Comparison of ENCODE assay signal across 8 mouse cellular contexts in the genomic region with DNA sequence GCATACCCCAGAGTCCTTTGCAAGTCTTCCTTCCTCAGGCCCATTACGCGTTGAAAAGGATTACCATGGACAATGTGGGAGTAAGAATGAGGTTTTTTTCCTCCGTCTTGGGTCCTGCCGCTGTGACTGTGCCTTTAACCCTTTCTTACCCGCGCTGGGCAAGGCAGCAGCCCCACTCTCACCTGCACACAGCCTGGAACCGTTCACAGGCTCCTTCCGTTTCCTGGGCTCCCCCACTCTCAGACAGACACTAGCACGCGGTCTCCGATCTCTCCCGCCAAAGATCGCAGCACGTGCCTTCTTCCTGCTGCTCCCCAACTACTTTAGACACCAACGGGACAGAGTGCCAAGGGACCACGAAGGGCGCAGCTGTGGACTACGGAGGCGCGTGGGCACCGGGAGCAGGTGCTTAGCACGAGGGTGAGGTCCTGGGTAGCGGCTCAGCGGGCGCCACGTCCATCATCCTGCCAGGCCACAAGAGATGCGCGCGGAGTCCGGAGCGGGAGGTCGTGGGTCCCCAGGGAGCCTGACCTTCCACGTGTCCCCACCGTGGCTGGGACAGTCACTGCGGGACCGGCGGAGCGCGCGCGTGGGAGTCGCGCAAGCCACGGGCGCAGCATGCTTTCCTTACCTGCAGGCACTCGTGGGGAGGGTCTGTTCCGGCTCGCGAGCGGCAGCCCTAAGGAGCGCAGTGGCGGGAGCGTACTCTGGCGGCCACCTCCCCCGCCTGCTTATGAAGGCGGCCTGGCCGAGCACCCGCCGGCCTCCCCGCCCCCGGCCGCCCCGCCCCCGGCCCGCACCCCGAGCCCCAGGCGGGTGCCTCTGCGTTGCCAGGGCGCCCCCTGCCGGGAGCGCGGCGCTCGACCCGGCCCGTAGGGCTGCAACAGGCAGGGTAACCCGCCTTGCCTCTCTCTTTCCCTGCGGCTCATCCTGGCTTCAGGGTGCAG. TPM values are rescaled to one million over a fixed set of nuclear protein-coding genes. Genes with fewer than 3 reads are reported as not detected.
DNase-seq lines count a peak whose midpoint lies in the region; ATAC-seq and TF ChIP-seq lines count a peak whose summit lies in the region.

A gene (minus strand): TSS at position 774 of the 947 bp plus-strand sequence.

- TF ChIP-seq CTCF in heart, adult 2 months (IDR thresholded peaks at IDR 0.05), result peak; percentile 77
- peak; percentile 64 for TF ChIP-seq CTCF in kidney, adult 2 months (conservative IDR thresholded peaks at IDR 0.05; ENCODE audit: insufficient read depth, insufficient read length, low read depth, low read length)

- peak; percentile 72 for DNase-seq in ovary, postnatal 10 days (ENCODE audit: low spot score)
- no peak for DNase-seq in ovary, adult 18-20 months (ENCODE audit: low spot score)
- DNase-seq in embryo, embryonic 11.5 days (ENCODE audit: low read depth, low spot score), result peak; percentile 42
- peak; percentile 79 to 86 for DNase-seq in heart, adult 2 months
- peak; percentile 84 for DNase-seq in kidney, adult 2 months
- DNase-seq in testis, postnatal 14 days (ENCODE audit: low spot score), result peak; percentile 78

- H3K4me1 ChIP-seq in heart, adult 2 months (ENCODE audit: control insufficient read depth, insufficient read depth, low read length), result peaks cover 3% of the 10 kb centered on the region
- H3K4me1 ChIP-seq in kidney, adult 2 months (ENCODE audit: control insufficient read depth, insufficient read depth, low read length), result no peaks in the 10 kb centered on the region; the same call in 1 of the 2 replicates
- H3K4me1 ChIP-seq in liver, embryonic 12.5 days, result peaks cover 16% of the 10 kb centered on the region; the same call in 1 of the 2 replicates
- H3K4me1 ChIP-seq in neural tube, embryonic 13.5 days (replicated peaks), result peaks cover 30% of the 10 kb centered on the region

- no peak for TF ChIP-seq POLR2A in heart, adult 2 months (IDR thresholded peaks at IDR 0.05; ENCODE audit: insufficient read depth, low read depth, low read length)
- TF ChIP-seq POLR2A in kidney, adult 2 months (IDR thresholded peaks at IDR 0.05; ENCODE audit: low read depth, low read length), result no peak

- TF ChIP-seq EP300 in heart, adult 2 months (IDR thresholded peaks at IDR 0.05; ENCODE audit: insufficient read depth, low read depth, low read length), result peak; percentile 50; the same call in 1 of the 2 replicates

- peak within 1 kb of the TSS; percentile 66 for H3K4me2 ChIP-seq in liver, embryonic 12.5 days
- H3K4me2 ChIP-seq in neural tube, embryonic 13.5 days, result peak within 1 kb of the TSS; percentile 81

- no peaks in the 10 kb centered on the region for H3K9me3 ChIP-seq in liver, embryonic 12.5 days (replicated peaks)
- H3K9me3 ChIP-seq in neural tube, embryonic 13.5 days, result no peaks in the 10 kb centered on the region

- no peaks in the 10 kb centered on the region for H3K36me3 ChIP-seq in heart, adult 2 months (ENCODE audit: control insufficient read depth, insufficient read depth, low read length)
- no peaks in the 10 kb centered on the region for H3K36me3 ChIP-seq in kidney, adult 2 months (ENCODE audit: control insufficient read depth, insufficient read depth, low read length)
- H3K36me3 ChIP-seq in liver, embryonic 12.5 days, result no peaks in the 10 kb centered on the region
- no peaks in the 10 kb centered on the region for H3K36me3 ChIP-seq in neural tube, embryonic 13.5 days

- intact Hi-C loops in heart, adult 2 months (cut with DNase I), result loop anchor here (1.0 to 2.0 kb wide), 2 partner anchors 41 to 66 kb away; no protein-coding TSS in a partner anchor

- H3K27me3 ChIP-seq in heart, adult 2 months (ENCODE audit: control insufficient read depth, insufficient read depth, low read length), result peaks cover 3% of the 10 kb centered on the region
- no peaks in the 10 kb centered on the region; the same call in 1 of the 2 replicates for H3K27me3 ChIP-seq in kidney, adult 2 months (replicated peaks; ENCODE audit: control insufficient read depth, insufficient read depth, low read length)
- H3K27me3 ChIP-seq in liver, embryonic 12.5 days (replicated peaks), result peaks cover 90% of the 10 kb centered on the region
- peaks cover 37% of the 10 kb centered on the region for H3K27me3 ChIP-seq in neural tube, embryonic 13.5 days

- H3K79me2 ChIP-seq in heart, adult 2 months (replicated peaks; ENCODE audit: control insufficient read depth, insufficient read depth, low read length), result no peaks in the 10 kb centered on the region

- peak within 1 kb of the TSS; percentile 58 for H3K4me3 ChIP-seq in heart, adult 2 months
- peak within 1 kb of the TSS; percentile 71 for H3K4me3 ChIP-seq in kidney, adult 2 months (ENCODE audit: insufficient read depth, low read depth, low read length)
- H3K4me3 ChIP-seq in liver, embryonic 12.5 days, result peak within 1 kb of the TSS; percentile 45
- H3K4me3 ChIP-seq in neural tube, embryonic 13.5 days, result peak within 1 kb of the TSS; percentile 42

- H3K9ac ChIP-seq in heart, adult 2 months (ENCODE audit: low read depth, low read length), result peak within 1 kb of the TSS; percentile 60
- peak within 1 kb of the TSS; percentile 27; the same call in 1 of the 2 replicates for H3K9ac ChIP-seq in liver, embryonic 12.5 days
- H3K9ac ChIP-seq in neural tube, embryonic 13.5 days, result peak within 1 kb of the TSS; percentile 60

- 2% methylated on average over 73 of the region's 78 CpGs for WGBS in heart, adult 2 months
- 2% methylated on average over 78 of the region's 78 CpGs for WGBS in kidney, adult 2 months
- WGBS in liver, embryonic 12.5 days (ENCODE audit: insufficient replicate concordance), result 3% methylated on average over 77 of the region's 78 CpGs
- WGBS in neural tube, embryonic 13.5 days, result under 1% methylated on average over 78 of the region's 78 CpGs

- peak within 1 kb of the TSS; percentile 50 for H3K27ac ChIP-seq in heart, adult 2 months
- H3K27ac ChIP-seq in kidney, adult 2 months (ENCODE audit: insufficient read depth, low read depth, low read length), result peak within 1 kb of the TSS; percentile 61
- H3K27ac ChIP-seq in liver, embryonic 12.5 days, result no peak within 1 kb of the TSS
- 0 out of 2 replicates have a peak within 1 kb of the TSS, but pooled peaks have one; percentile 18 for H3K27ac ChIP-seq in neural tube, embryonic 13.5 days (replicated peaks)

- peak; percentile 59 for ATAC-seq in liver, embryonic 12.5 days
- peak; percentile 71 for ATAC-seq in neural tube, embryonic 13.5 days (ENCODE audit: low read depth)

RNA-seq across cellular contexts. Expression of the gene that starts here (rescaled TPM):
- 10 to 100 TPM; 55.6 to 64.8 TPM for total RNA-seq in heart, adult 2 months (2021)
- polyA plus RNA-seq in heart, adult 2 months (2012; rRNA removed), result 33.2 and 47.8 TPM in 2 replicates
- 564 and 569 TPM in 2 replicates for polyA plus RNA-seq in kidney, adult 2 months (2012; rRNA removed)
- 5.1 and 6.5 TPM in 2 replicates for polyA plus RNA-seq in liver, embryonic 12.5 days (2016; fragmentation: Nextera tagmentation; extraction: Ambion mirVana)
- 7.1 and 7.7 TPM in 2 replicates for polyA plus RNA-seq in neural tube, embryonic 13.5 days (2015; fragmentation: Nextera tagmentation; extraction: Ambion mirVana)

Comparison
In these comparisons a context has a peak if more than half of its experiments do, and no peak if none do; other contexts are left out.
1. RNA of the gene that starts here (polyA plus RNA-seq): 564 to 569 TPM in kidney, adult 2 months; 33.2 to 47.8 TPM in heart, adult 2 months, 7.1 to 7.7 TPM in neural tube, embryonic 13.5 days and 5.1 to 6.5 TPM in liver, embryonic 12.5 days; every median in the first group is over 10 times any median in the second.
2. Peak in every context shown above with its lines, with median percentiles within 50 percentile points of each other: H3K4me3 ChIP-seq and H3K9ac ChIP-seq.